Mouse (Mus musculus): Measurements from ENCODE around the gene Chmp5. TPM values are rescaled to one million over a fixed set of nuclear protein-coding genes. Genes with fewer than 3 reads are reported as not detected.

Gene Chmp5
- total and polyA plus RNA-seq, 3 experiments: 4.5 to 104 (median 101) TPM

DNA sequence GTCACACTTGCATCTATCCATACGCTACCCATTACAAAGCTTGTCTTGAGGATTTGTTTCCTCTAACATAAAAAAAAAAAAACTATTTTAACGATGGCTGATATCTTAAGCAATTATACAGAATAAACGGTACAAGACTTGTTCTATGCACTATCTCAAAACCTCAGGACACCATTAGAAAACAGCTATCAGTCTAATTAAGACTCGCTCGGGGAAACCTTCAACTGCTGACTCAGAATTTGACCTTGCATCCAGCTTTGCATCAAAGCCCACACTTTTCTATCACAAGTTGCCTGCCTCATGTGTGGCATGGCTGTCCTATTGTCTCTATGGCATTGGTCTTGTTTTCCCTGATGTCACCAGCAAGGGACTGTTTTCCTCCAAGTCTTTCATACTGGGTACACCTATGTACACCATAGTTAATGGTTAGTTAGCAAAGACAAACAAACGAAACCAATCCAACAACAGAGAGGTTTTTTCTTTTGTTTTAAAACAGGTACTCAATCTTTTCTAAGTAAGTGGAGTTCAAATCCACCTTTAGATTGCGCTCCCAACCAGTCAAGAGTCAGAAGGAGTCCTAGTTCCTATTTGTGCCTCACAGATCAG, 1.6 kb upstream of the Chmp5 start:
- DNase-seq: peak; percentile 40

- DNase-seq: no peak
Observed at GRCm38 (mm10) chr4:40947565-40948159, 545 bp upstream of the Chmp5 start.

DNA sequence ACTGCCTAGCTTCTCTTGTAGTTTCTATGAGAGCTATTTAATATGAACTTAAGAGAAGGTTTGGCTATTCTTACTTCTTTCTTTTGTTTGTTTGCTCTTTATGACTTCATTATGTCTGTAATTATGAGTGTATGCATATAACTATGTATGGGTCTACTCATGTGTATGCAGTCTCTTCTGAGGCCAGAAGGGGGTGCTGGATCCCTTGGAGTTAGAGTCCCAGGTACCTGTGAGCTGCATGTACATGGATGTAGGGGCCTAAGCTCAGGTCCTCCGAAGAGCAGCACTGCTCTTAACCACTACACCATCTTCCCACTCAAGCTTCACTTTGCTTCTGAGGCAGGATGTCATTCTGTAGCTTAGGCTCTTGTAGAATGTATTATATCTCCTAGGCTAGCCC, 5.3 kb downstream of the Chmp5 start:
- DNase-seq: no peak

- no peak for DNase-seq
Observed at GRCm38 (mm10) chr4:40955942-40956341, 7.7 kb downstream of the Chmp5 start.

DNA sequence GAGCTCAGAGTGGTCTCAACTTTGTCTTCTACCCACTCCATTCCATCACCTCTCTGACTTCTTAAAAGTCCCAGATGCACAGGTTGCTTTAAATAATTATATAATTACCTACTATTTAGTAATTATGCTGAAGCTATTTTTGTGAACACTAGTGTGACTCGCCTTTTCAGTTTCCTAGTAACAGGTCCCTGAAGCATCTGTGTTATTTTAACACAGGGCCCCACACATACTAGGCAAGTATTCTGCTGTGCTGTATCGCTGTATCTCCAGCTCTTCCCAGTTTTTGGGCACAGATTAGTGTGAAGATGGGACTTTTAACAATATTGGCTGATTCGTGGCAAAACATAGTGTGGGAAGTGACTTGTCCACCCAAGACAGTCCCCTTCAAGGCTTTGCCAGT, 15.3 kb downstream of the Chmp5 start:
- no peak for DNase-seq

DNA sequence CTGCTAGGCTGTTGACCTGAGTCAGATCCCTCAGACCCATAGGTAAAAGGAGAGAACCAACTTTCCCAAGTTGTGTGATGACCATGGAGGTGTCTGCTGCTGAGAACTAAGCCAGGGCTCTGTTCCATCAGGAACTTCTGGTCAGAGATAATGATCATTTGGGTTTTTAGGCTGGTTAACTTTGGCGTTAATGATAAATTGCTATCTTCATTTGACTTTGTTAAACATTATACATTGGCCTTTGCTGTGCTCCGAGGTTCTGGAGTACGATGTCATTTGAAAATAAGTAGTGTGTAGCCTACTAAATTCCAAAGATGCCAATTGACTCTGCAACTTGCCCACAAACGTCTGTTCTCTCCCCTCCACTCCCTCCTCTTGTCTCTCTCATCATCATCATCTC, 21.0 kb downstream of the Chmp5 start:
- DNase-seq: no peak

GRCm38 (mm10) chr4:40969781-40970591, 21.8 kb downstream of the Chmp5 start:
- DNase-seq: no peak

DNA sequence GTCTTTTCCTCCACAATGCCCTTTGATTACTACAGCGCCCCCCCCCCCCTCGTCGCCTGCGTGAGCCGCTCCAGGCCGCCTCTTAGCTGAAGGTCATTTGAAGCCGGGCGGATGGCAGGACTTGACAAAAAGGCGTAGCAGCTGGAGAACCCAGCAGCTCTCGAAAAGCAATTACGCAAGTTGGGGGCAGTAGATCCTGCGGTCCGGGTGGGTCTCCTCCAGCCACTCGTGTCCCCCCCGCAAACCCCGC, 22.3 kb downstream of the Chmp5 start:
- DNase-seq: no peak

DNA sequence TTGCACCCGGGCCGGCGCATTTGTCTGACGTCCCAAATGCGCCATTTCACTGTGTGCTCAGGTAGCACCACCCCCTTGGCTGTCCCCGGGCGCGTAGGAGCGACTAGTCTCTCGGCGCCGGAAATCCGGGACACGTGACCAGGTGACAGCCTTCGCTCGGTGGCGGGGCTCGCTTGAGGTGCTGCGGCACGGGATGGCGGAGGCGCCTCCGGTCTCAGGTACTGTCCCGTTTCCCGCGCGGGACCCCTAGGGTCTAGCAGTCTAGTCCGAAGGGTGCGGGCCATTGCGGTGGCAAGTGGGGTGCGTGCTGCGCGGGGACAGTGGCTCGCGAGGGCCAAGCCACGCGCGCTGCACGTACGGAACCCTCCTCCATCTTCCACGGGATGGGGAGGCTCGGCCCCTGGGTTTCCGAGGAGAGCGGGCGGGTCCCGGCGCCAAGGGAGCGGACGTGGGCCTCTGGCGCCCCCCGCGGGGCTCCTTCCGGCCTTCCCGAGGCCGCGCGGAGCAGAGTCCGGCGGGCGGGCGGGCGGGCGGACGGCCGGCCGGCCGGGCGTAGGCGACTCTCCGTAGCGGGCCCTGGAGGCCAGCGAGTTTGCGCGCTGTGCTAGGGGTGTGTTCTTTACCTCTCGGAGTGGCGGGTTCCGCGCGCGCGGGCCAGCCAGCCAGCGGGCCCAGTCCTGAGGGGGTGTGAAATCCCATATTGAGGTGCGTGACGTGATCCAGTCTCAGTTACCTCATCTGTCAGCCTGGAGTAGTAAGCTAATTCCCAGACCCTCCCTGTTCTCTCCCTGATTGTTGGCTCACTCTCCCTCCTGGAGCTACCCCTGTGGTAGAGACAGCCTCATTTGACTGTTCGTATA, 22.9 kb downstream of the Chmp5 start, which contains the start of gene Nfx1:
TSS of gene Nfx1 (plus strand) at position 65 of the 860 bp plus-strand sequence.
- DNase-seq: peak; percentile 97

- no peak for DNase-seq
Observed at GRCm38 (mm10) chr4:40971744-40972143, 23.5 kb downstream of the Chmp5 start.

DNA sequence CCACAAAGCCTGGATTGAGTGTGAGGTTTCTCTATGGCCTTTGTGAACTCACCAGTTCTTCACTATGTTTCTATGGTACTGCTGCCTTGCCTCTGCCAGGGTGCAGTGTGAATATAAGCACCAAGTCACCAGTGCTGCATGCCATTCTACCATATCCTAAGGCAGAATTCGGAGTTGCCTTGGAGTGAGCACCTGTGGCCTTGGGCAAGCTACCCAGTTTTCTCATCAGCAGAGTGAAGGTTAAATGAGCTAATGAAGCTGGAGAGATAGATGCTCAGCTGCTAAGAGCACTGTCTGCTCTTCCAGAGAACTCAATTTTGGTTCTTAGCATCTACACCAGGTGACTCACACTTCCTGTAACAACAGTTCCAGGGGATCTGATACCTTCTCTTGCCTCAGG, 25.8 kb downstream of the Chmp5 start:
- peak; percentile 84 for DNase-seq

GRCm38 (mm10) chr4:40975678-40976077, 27.5 kb downstream of the Chmp5 start:
- DNase-seq: peak; percentile 29

GRCm38 (mm10) chr4:40976651-40977050, 28.4 kb downstream of the Chmp5 start:
- peak; percentile 45 for DNase-seq

- peak; percentile 50 for DNase-seq
Observed at GRCm38 (mm10) chr4:40979430-40979829, 31.2 kb downstream of the Chmp5 start.

- no peak for DNase-seq
Observed at GRCm38 (mm10) chr4:40982486-40982885, 34.3 kb downstream of the Chmp5 start.

DNA sequence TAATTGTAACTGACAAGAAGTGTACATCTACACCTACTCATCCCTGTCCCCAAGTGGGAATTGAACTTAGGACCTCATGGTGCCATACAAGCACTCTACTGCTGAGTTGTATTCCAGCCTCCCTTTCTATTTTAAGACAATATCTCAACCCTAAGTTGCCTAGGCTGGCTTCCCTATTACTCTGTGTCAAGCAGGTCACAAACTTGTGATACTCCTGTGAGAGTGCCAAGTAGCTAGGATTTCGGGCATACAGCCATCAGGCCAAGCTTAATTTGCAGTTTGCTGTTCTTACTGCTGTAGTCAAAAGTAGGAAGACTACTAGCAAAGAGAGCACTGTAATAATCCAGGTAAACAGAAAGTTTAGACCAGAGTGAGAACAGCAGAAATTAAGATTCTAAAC, 35.5 kb downstream of the Chmp5 start:
- no peak for DNase-seq

GRCm38 (mm10) chr4:40989633-40990032, 41.4 kb downstream of the Chmp5 start:
- no peak for DNase-seq

DNA sequence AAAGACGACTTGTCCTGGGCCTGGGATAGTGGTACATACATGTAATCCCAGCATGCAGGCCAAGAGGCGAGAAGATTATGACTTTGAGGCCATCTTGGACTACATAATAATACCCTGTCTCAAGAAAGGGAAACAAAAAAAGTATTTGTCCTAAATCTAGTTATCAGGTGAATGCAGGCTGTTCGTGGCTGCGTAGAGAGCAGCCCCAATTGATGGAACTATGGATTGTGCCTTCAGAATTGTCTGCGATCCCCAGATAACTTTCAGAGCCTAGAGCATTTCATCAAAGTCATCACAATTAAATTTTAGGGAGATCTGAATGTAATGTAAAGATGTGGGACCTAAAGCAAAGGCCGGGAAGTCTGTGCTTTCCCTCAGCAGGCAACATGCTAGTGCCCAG, 48.1 kb downstream of the Chmp5 start:
- no peak for DNase-seq

DNA sequence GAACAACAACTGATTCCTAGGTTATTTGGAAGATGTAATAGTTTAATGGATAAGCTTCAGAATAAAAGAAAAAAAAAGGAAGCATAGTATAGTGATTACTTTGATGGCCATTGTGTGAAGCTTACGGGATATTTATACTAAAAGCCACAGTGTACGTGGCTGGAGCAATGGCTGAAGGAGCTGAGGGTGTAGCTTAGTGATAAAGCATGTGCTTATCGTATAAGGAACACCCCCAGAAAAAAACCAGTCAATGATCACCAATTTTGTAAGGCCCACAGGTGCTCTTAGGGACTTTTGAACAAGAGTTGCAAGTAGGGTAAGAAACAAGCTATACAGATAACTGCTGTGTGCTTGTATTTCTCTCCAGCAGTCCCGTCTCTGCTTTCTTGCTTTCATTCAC, 49.7 kb downstream of the Chmp5 start:
- DNase-seq: no peak

GRCm38 (mm10) chr4:41000271-41000670, 52.1 kb downstream of the Chmp5 start:
- no peak for DNase-seq

GRCm38 (mm10) chr4:41000842-41001639, 52.8 kb downstream of the Chmp5 start:
- no peak for DNase-seq

- no peak for DNase-seq
Observed at GRCm38 (mm10) chr4:41013351-41013750, 65.1 kb downstream of the Chmp5 start.

Data from adrenal gland, adult 2 months (tissue).